Mouse (Mus musculus) right cerebral cortex, adult 2 months (tissue): ENCODE measurements at regions not wholly inside any gene's neighbourhood (a gene's known extent, or its start where the extent isn't known, plus 50 kb on each side); places are given as distances from the start of the nearest gene placed in this dataset.
"Not testable (repeated sequence)": the region's sequence is repeated elsewhere in the genome, so short reads cannot be mapped to it uniquely, and the experiment has no call there.

ENCODE experiments used
- DNase-seq, 2 experiments: peaks; one replicate each; pipeline ENCODE4 v3.0.0; 2021 to 2022; ENCODE audit warnings: low spot score in 2 of 2

DNA sequence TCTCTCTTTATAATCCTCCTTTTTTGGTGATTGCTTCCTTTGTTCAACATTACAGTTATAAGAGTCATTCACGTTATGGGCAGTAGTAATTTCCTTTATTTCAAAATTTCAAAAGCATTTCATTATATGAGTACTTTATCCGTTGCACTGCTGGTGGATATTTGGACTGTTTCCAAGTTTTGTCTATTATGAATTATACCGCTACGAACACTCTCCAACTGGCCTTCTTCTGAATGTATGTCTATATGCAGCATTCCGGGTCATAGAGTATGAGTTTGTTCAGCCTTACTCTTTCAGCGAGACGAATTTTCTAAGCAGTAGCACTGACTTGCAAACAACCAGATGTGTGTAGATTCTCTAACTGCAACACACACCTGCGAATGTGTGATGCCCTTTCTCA lies 57.8 kb downstream of the Dusp6 start:
- no peak for DNase-seq

DNA sequence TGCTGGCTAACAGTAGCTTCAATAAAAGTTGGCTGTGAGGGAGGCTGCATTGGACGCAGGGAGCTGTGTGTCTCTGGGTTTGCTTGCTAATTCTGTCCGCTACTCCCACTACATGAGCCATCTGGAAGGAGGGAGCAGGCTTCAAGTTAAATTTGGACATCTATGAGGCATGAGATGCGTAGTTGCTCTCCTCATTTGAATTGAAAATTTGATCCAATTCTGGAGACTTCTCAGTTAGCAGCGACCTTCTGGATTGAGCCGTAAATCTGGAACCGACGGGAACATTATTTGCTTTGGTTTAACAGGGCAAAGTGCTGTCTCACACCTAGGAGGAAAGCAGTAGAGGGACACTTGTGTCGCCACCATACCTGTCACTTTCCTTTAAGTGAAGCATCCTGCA lies 60.3 kb downstream of the Dusp6 start:
- peak; percentile 73 to 79 for DNase-seq

- no peak for DNase-seq
Measured at GRCm38 (mm10) chr10:99327501-99327900, 64.5 kb downstream of the Dusp6 start.

- no peak for DNase-seq
Measured at GRCm38 (mm10) chr10:99328568-99328967, 65.5 kb downstream of the Dusp6 start.

DNA sequence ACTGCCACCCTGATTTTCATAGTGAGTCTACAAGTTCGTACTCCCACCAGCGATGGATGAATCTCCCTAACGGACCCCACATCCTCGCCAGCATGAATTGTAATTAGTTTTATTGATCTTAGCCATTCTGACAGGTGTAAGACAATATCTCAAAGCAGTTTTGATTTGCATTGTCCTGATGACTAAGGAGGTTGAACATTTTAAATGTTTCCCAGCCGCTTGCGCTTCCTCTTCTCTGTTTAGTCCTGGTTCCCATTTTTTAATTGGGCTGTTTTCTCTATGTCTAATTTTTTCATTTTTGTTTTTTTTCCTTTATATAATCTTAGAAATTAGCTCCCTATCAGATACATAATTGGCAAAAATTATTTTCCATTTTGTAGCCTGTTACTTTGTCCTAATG lies 66.4 kb downstream of the Dusp6 start:
- no peak for DNase-seq

GRCm38 (mm10) chr10:99330519-99330918 lies 67.5 kb downstream of the Dusp6 start:
- DNase-seq, result no peak

- no peak for DNase-seq
Measured at GRCm38 (mm10) chr10:99331876-99332275, 68.8 kb downstream of the Dusp6 start.

- no peak for DNase-seq
Measured at GRCm38 (mm10) chr10:99333831-99334230, 70.8 kb downstream of the Dusp6 start.

- no peak for DNase-seq
Measured at GRCm38 (mm10) chr10:99336091-99336490, 73.1 kb downstream of the Dusp6 start.

DNA sequence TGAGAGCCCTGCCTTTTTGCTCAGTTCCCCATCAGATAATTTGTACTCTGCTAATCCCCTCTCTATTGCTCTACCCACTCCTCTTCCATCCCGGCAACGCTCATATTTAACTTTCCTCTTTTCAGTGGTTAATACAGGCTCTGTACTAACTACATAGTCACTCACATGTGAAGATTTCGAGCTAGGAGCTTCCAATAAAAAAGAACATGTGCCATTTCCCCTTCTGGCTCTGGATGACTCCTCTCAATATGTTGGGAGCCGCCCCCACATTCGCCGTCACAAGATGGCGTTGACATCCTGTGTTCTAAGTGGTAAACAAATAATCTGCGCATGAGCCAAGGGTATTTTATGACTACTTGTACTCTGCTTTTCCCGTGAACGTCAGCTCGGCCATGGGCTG lies 75.8 kb downstream of the Dusp6 start:
- DNase-seq, result not testable (repeated sequence)

- peak; percentile 64 to 76 for DNase-seq
Measured at GRCm38 (mm10) chr10:99339291-99339912, 76.4 kb downstream of the Dusp6 start.

GRCm38 (mm10) chr10:99340057-99340456 lies 77.0 kb downstream of the Dusp6 start:
- DNase-seq, result not testable (repeated sequence)

DNA sequence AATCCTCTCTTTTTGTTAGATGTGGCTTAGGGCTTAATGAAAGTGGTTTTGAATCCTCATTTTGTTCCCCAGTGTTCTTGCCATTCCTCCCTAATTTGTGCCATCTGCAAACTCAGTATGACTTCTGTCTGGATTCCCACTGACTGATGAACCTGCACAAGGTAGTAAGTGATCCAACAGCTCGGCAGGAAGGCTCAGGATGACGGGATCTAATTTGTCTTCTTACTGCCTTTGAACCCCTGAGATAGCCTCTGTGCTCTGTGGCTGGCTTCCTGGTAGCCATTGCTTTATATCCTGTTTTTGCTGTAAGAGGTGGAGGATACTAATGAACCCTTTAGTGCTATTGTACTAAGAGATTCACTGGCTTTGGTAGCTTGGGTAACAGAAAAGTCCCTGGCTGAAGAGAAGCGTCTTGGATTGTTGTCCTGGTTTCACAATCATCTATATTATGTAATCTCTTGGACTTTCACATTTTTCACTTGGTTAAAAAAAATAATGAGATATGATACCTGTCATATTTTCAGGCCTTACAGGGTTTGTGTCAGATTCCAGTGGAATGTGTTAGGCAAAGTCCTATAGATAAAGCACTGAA lies 86.2 kb downstream of the Dusp6 start:
- no peak for DNase-seq

- peak in 1 of 2 experiments; percentile 29 for DNase-seq
Measured at GRCm38 (mm10) chr10:99353541-99354292, 90.7 kb downstream of the Dusp6 start.

- DNase-seq, result no peak
Measured at GRCm38 (mm10) chr10:99354352-99354751, 91.3 kb downstream of the Dusp6 start.

GRCm38 (mm10) chr10:99355303-99355702 lies 92.3 kb downstream of the Dusp6 start:
- no peak for DNase-seq

DNA sequence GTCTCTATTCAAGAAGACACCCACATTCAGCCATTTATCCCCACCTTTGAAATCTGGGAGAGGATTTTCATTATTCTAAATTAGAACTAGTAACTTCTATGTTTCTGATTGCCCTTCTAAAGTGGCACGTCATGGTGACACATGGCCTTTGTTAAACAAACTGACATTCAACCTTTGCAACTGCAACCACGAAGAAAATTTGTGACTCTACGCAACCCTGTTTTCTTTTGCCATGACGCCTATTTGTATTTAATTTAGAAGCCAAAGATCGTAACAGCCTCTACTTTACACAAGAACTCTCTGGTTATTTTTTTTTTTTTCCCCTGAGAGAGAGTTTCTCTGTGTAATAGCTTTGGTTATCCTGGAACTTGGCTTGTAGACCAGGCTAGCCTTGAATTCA lies 93.2 kb downstream of the Dusp6 start:
- no peak for DNase-seq

DNA sequence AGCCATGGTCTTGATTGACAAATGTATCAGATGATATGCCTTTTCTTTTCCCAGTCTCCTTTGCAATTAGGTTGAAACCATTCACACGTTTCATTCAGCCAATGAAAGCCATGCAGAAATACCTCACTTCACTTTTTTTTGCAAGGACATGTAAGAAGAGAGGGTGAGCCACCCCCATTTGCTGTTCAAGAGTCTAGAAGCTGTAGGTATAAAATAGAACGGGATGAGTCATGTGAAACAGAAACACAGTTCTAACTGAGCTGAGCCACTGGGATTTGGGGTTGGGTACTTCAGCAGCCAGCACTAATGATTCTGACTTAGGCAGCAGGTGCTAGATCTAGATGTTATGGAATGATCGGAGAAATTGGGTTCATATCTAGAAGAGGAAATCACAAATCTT lies 93.9 kb downstream of the Dusp6 start:
- DNase-seq, result peak; percentile 21 to 37

DNA sequence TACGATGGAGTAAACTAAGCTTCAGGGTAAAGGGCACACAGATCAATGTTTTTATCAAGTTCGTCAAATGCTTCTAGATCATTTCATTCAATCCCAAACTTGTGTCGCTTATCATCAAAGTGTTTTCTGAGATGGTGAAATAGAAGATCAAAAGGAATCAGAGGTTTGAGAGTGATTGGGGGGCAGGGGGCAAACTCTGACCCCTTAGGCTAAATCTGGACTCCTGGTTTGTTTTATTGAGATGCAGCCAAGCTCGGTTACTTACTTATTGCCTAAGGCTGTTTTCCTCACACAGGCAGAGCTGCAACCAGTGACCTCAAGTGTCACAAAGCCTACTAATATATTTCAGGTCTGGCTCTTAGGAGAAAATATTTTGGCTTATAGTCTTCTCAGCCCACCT lies 94.3 kb downstream of the Dusp6 start:
- no peak for DNase-seq

DNA sequence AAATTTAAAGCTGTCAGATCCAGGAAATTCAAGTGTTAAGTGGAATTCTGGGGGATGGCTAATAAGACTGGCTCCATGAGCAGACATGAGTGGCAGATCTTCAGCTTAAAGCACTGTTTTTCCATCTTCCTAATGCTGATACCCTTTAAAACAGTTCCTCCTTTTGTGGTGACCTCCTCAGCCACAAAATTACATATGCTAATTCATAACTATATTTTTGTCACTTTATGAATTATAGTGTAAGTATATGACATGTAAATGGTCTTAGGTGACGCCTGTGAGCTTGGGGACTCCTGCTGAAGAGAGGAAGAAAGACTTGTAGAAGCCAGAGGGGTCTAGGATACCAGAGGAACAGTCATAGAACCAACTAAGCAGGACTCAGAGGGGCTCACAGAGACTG lies 95.2 kb downstream of the Dusp6 start:
- no peak for DNase-seq

DNA sequence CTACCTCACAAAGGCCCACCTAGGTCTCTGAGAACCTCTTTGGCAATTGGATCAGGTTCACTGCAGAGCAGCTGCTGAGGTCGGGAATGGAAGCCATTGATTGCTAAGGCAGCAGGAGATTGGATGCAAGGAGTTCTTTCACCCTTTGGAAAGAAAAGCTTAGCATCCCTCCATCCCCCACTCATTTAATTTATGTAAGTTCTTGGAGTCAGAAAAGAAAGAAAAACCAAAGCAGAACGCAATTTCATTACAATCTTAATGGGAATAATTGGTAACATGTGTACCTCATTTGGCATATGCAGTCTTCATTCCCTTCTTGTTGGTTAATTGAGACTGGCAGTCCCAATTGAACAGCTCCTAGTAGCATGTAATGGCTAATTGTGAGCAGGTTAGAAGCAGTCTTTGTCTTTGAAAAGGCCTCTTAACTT lies 96.4 kb downstream of the Dusp6 start:
- DNase-seq, result no peak

DNA sequence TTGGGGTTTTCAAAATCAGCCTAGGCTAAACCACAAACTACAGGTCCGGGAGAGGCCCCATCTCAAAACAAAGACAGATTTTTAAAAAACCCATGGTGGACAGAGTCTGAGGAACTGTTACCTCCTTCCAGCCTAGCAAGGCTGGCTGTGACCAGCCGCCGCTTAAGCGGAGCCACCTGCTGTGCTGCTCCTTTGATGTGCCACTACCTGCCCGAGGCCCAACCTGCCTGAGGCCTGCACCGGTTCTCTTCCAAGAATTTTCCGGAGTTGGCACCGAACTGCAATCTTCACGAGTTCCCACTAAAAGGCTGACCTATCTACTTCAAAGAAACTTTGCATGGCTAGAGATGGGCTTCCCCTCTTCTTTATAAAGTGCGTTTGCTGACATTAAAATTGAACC lies 97.6 kb downstream of the Dusp6 start:
- not testable (repeated sequence) for DNase-seq

- DNase-seq, result peak in 1 of 2 experiments; percentile 24
Measured at GRCm38 (mm10) chr10:99366162-99366561, 103.1 kb downstream of the Dusp6 start.
